Comparison of ENCODE assay signal across 1 mouse cellular context in genomic region chr1:153723426-153723825, GRCm38 (mm10).
TF ChIP-seq lines count a peak whose summit lies in the region.

No protein-coding gene starts in this region.

TF ChIP-seq in CH12.LX, 34 proteins besides CTCF, POLR2A, EP300 and RAD21 (continued from another document):
- no peak for TF ChIP-seq ZC3H11A (IDR thresholded peaks at IDR 0.05; ENCODE audit: low read depth, low read length)
- TF ChIP-seq PAX5 (IDR thresholded peaks at IDR 0.05; ENCODE audit: low read length), result no peak
- peak; percentile 45; the same call in 1 of the 2 replicates for TF ChIP-seq HCFC1 (IDR thresholded peaks at IDR 0.05; ENCODE audit: low read depth, low read length)
- peak; percentile 80 for TF ChIP-seq TCF12 (IDR thresholded peaks at IDR 0.05; ENCODE audit: low read depth, low read length)
- no peak for TF ChIP-seq KAT2A (IDR thresholded peaks at IDR 0.05; ENCODE audit: insufficient replicate concordance, low read length)
- TF ChIP-seq CHD2 (IDR thresholded peaks at IDR 0.05; ENCODE audit: low read length), result peak; percentile 83
- no peak for TF ChIP-seq ZKSCAN1 (IDR thresholded peaks at IDR 0.05; ENCODE audit: borderline replicate concordance, low read depth, low read length)
- no peak for TF ChIP-seq E2F4 (IDR thresholded peaks at IDR 0.05; ENCODE audit: insufficient replicate concordance, low read depth, low read length)
- no peak for TF ChIP-seq SMC3 (IDR thresholded peaks at IDR 0.05; ENCODE audit: low read depth, low read length)
- TF ChIP-seq MAFK (IDR thresholded peaks at IDR 0.05; ENCODE audit: insufficient replicate concordance, low read length), result no peak
- no peak for TF ChIP-seq USF1 (IDR thresholded peaks at IDR 0.05; ENCODE audit: low read depth, low read length)
- no peak; the same call in 1 of the 2 replicates for TF ChIP-seq BHLHE40 (IDR thresholded peaks at IDR 0.05; ENCODE audit: low read depth, low read length)
- TF ChIP-seq POLR2AphosphoS2 (IDR thresholded peaks at IDR 0.05; ENCODE audit: low read depth, low read length), result no peak
- no peak for TF ChIP-seq ZMIZ1 (IDR thresholded peaks at IDR 0.05; ENCODE audit: low read depth, low read length)
- TF ChIP-seq IRF4 (IDR thresholded peaks at IDR 0.05; ENCODE audit: low read depth, low read length), result peak; percentile 67
